Mouse (Mus musculus) layer of hippocampus, adult 9-10 months (tissue): ENCODE data around the gene Nphs2.

ENCODE experiments used
- DNase-seq: peaks from one replicate; pipeline ENCODE4 v3.0.0; 2022; ENCODE audit warnings: low spot score

Gene Nphs2

DNA sequence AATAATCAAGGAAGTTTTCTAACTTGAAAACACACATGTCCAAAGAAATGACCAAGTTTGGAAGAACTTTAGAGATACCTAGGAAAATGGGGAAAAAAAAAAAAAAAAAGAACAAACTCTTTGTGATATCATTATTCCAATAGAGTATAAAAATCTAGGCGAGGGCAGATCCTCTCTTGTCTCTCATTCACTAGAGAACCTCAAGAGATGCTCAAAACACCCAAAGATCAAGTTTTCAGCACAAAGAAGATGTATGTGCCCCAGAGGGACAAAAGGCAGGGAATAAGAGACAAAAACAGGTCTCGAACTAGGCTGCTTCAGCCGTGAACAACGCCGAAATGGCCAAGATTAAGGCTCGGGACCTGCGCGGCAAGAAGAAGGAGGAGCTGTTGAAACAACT, 55.2 kb downstream of the Nphs2 start, which contains the start of gene Gm2000:
Gene Gm2000 (plus strand): TSS at position 301 of the 400 bp plus-strand sequence.
- no peak for DNase-seq
